Mouse (Mus musculus): Measurements from ENCODE around the gene Cerk. TPM values are rescaled to one million over a fixed set of nuclear protein-coding genes. Genes with fewer than 3 reads are reported as not detected.

Cerk gene
- polyA plus RNA-seq, 1 experiment from 2014 or later = 20.8 TPM

DNA sequence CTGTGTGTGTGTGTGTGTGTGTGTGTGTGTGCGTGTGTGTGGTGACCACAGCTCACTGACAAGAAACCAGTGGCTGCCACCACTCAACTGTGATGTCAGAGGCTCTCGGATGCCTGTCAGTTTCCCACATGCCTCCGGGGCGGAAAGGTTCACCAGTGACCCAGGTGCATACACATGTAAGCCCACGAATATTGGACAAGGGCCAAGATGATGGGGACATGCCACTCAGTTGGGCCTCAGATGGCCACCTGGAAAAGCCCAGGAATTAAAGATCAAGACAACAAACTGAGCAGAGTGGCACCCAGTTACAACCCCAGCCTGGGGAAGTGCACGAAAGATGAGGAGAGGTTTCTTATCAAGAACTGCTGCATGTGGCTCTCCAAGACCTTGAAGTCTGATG lies 13.4 kb downstream of the Cerk start:
- Histone ChIP-seq H3K36me3 (ENCODE audit: control insufficient read depth, insufficient read depth, low read length) (no peaks in the 10 kb centered on the region), H3K9me3 (replicated peaks; ENCODE audit: control insufficient read depth, low read length) (no peaks in the 10 kb centered on the region), H3K27me3 (replicated peaks; ENCODE audit: control insufficient read depth, insufficient read depth, low read length) (no peaks in the 10 kb centered on the region), H3K4me2 (ENCODE audit: low read length) (no peak overlapping the region), H3K9ac (ENCODE audit: low read length) (no peak overlapping the region), H3K27ac (ENCODE audit: low read depth, low read length) (no peak overlapping the region), H3K4me1 (ENCODE audit: control insufficient read depth, insufficient read depth, low read length) (0 out of 2 replicates have a peak, but pooled peaks cover 7% of the 10 kb centered on the region), H3K4me3 (ENCODE audit: low read depth, low read length) (no peak overlapping the region)
- DNase-seq (ENCODE audit: low spot score) = no peak
- WGBS = 84% methylated on average over 6 of the region's 6 CpGs
- ATAC-seq = no peak

DNA sequence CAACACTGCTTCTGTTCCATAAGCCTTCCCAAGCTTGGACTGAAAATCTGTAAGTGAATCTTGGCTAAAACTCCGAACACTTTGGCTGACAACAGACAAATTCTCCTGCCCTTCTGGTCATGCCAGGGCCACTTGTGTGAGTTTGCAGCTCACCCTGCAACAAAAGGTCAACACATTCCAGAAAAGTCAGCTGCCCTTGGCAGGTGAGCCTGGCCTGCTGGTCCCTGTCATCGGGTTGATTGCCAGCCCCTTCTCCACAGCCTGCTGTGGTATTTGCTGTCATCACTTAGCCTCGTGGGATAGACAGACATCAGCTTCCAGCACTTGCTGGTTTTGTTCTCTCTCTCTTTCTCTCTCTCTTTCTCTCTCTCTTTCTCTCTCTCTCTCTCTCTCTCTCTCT lies 13.8 kb downstream of the Cerk start:
- no peak overlapping the region for H3K9ac ChIP-seq (ENCODE audit: low read length)
- H3K4me2 ChIP-seq (ENCODE audit: low read length) = no peak overlapping the region
- no peaks in the 10 kb centered on the region for H3K36me3 ChIP-seq (ENCODE audit: control insufficient read depth, insufficient read depth, low read length)
- H3K4me1 ChIP-seq (ENCODE audit: control insufficient read depth, insufficient read depth, low read length) = 0 out of 2 replicates have a peak, but pooled peaks cover 7% of the 10 kb centered on the region
- ATAC-seq (no peak), DNase-seq (ENCODE audit: low spot score) (no peak)
- H3K9me3 ChIP-seq (replicated peaks; ENCODE audit: control insufficient read depth, low read length) = no peaks in the 10 kb centered on the region
- H3K27me3 ChIP-seq (replicated peaks; ENCODE audit: control insufficient read depth, insufficient read depth, low read length) = no peaks in the 10 kb centered on the region
- no peak overlapping the region for H3K4me3 ChIP-seq (ENCODE audit: low read depth, low read length)
- 70% methylated on average over 3 of the region's 3 CpGs for WGBS
- no peak overlapping the region for H3K27ac ChIP-seq (ENCODE audit: low read depth, low read length)

DNA sequence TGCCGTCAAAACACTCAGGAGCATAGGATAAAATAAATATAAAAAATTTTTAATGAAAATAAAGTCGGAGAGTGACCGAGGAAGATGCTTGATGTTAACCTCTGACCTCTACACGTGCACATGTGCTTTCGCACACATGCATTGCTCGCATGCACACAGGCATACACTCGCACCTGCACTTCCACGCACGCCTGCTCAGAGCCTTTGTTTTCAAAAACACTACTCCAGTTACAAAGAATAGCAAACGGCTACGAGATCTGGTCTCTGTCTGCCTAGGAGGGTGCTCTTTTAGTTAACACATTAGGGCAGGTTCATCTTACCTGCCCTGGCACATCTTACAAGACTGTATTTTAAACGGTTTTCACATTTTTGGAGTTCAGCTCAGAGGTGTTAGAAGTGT lies 14.6 kb downstream of the Cerk start:
- Histone ChIP-seq H3K4me1 (ENCODE audit: control insufficient read depth, insufficient read depth, low read length) (0 out of 2 replicates have a peak, but pooled peaks cover 7% of the 10 kb centered on the region), H3K27me3 (replicated peaks; ENCODE audit: control insufficient read depth, insufficient read depth, low read length) (no peaks in the 10 kb centered on the region), H3K4me2 (ENCODE audit: low read length) (no peak overlapping the region), H3K9me3 (replicated peaks; ENCODE audit: control insufficient read depth, low read length) (no peaks in the 10 kb centered on the region), H3K36me3 (ENCODE audit: control insufficient read depth, insufficient read depth, low read length) (no peaks in the 10 kb centered on the region), H3K27ac (ENCODE audit: low read depth, low read length) (no peak overlapping the region), H3K9ac (ENCODE audit: low read length) (no peak overlapping the region), H3K4me3 (ENCODE audit: low read depth, low read length) (no peak overlapping the region)
- 81% methylated on average over 12 of the region's 12 CpGs for WGBS
- no peak for DNase-seq (ENCODE audit: low spot score)
- no peak for ATAC-seq

DNA sequence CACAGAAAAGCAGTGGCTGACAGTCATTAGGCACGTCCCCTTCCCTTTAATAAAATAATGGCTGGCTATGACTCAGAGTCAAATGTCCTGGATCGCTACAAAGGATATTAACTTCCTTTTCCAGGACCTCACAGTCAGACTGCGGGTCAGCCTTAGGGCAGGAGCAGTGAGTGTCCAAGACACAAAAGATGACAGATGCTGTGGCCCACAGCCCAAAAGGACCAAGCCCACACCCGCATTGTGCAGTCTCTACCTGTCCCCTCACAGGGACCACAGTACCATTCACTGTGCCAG lies 16.2 kb downstream of the Cerk start:
- Histone ChIP-seq H3K4me2 (ENCODE audit: low read length) (no peak overlapping the region), H3K36me3 (ENCODE audit: control insufficient read depth, insufficient read depth, low read length) (peaks cover 4% of the 10 kb centered on the region; the same call in 1 of the 2 replicates), H3K4me1 (ENCODE audit: control insufficient read depth, insufficient read depth, low read length) (0 out of 2 replicates have a peak, but pooled peaks cover 7% of the 10 kb centered on the region), H3K9ac (ENCODE audit: low read length) (no peak overlapping the region), H3K27ac (ENCODE audit: low read depth, low read length) (no peak overlapping the region), H3K27me3 (replicated peaks; ENCODE audit: control insufficient read depth, insufficient read depth, low read length) (no peaks in the 10 kb centered on the region), H3K9me3 (replicated peaks; ENCODE audit: control insufficient read depth, low read length) (no peaks in the 10 kb centered on the region), H3K4me3 (ENCODE audit: low read depth, low read length) (no peak overlapping the region)
- ATAC-seq (no peak), DNase-seq (ENCODE audit: low spot score) (no peak)
- 81% methylated on average over 4 of the region's 4 CpGs for whole genome bisulfite sequencing

GRCm38 (mm10) chr15:86168941-86169816 lies 16.8 kb downstream of the Cerk start:
- Histone ChIP-seq H3K36me3 (ENCODE audit: control insufficient read depth, insufficient read depth, low read length) (peaks cover 4% of the 10 kb centered on the region; the same call in 1 of the 2 replicates), H3K27ac (ENCODE audit: low read depth, low read length) (no peak overlapping the region), H3K9me3 (replicated peaks; ENCODE audit: control insufficient read depth, low read length) (no peaks in the 10 kb centered on the region), H3K4me3 (ENCODE audit: low read depth, low read length) (no peak overlapping the region), H3K27me3 (replicated peaks; ENCODE audit: control insufficient read depth, insufficient read depth, low read length) (no peaks in the 10 kb centered on the region), H3K9ac (ENCODE audit: low read length) (no peak overlapping the region), H3K4me2 (ENCODE audit: low read length) (no peak overlapping the region), H3K4me1 (ENCODE audit: control insufficient read depth, insufficient read depth, low read length) (0 out of 2 replicates have a peak, but pooled peaks cover 7% of the 10 kb centered on the region)
- DNase-seq (ENCODE audit: low spot score) (no peak), ATAC-seq (no peak)
- 81% methylated on average over 12 of the region's 12 CpGs for WGBS

DNA sequence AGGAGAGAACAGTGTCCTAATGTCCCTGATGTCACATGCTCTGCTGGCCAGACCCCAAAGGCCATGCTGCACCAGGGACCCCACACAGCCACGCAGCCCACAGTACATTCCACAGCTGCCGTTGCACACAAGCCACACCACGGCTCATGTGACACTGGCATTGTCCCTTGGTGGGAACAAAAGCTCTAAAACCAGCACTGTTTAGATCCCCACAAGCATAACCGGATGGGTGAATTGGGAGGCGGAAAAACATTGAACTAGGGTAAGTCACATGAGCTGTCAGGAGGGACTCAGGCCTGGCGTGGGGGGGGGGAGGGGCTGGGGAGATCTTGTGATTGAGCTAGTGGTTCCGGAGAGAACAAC lies 17.5 kb downstream of the Cerk start:
- no peak overlapping the region for H3K27ac ChIP-seq (ENCODE audit: low read depth, low read length)
- no peak overlapping the region for H3K4me2 ChIP-seq (ENCODE audit: low read length)
- H3K4me3 ChIP-seq (ENCODE audit: low read depth, low read length) = no peak overlapping the region
- H3K9me3 ChIP-seq (replicated peaks; ENCODE audit: control insufficient read depth, low read length) = no peaks in the 10 kb centered on the region
- 0 out of 2 replicates have a peak, but pooled peaks cover 5% of the 10 kb centered on the region for H3K4me1 ChIP-seq (ENCODE audit: control insufficient read depth, insufficient read depth, low read length)
- 30% methylated on average over 7 of the region's 7 CpGs for WGBS
- H3K27me3 ChIP-seq (replicated peaks; ENCODE audit: control insufficient read depth, insufficient read depth, low read length) = no peaks in the 10 kb centered on the region
- peaks cover 7% of the 10 kb centered on the region; the same call in 1 of the 2 replicates for H3K36me3 ChIP-seq (ENCODE audit: control insufficient read depth, insufficient read depth, low read length)
- ATAC-seq = no peak
- no peak for DNase-seq (ENCODE audit: low spot score)
- no peak overlapping the region for H3K9ac ChIP-seq (ENCODE audit: low read length)

DNA sequence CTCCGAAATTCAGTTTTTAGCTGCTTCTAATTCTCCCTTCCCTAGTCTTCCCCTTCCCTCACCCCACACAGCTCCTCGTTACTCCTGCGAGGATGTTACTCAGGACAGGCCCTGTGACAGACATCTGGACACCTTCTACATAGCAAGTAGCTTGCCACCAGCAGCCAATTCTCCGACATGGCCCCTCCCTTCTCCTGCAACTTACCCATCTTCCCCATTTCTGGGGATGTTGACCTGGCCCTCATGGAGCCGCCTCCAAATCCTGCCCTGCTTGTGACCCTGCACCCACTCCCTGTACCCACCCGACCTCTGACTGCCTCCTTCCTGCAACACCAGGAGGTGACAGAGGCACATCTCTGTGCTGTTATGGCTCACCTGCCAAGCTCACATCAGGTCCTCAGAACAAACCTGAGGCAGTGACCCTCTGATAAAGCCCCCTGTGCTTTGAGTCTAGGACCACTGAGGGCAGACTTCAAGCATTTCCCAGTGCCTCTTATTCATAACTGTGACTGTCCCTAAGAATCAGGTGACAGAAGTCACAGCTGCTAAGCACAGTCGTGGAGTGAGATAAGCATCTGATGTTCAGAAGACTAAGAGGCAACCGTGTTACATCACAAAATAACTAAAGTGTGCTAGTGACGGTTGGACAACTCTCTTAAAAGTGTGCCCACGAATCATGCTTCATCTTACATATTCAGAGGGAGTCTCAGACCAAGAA lies 18.0 kb downstream of the Cerk start:
- H3K27ac ChIP-seq (ENCODE audit: low read depth, low read length) = no peak overlapping the region
- no peak overlapping the region for H3K9ac ChIP-seq (ENCODE audit: low read length)
- WGBS = 84% methylated on average over 10 of the region's 10 CpGs
- 0 out of 2 replicates have a peak, but pooled peaks cover 5% of the 10 kb centered on the region for H3K4me1 ChIP-seq (ENCODE audit: control insufficient read depth, insufficient read depth, low read length)
- H3K27me3 ChIP-seq (replicated peaks; ENCODE audit: control insufficient read depth, insufficient read depth, low read length) = no peaks in the 10 kb centered on the region
- DNase-seq (ENCODE audit: low spot score) (no peak), ATAC-seq (no peak)
- peaks cover 9% of the 10 kb centered on the region; the same call in 1 of the 2 replicates for H3K36me3 ChIP-seq (ENCODE audit: control insufficient read depth, insufficient read depth, low read length)
- no peak overlapping the region for H3K4me3 ChIP-seq (ENCODE audit: low read depth, low read length)
- H3K4me2 ChIP-seq (ENCODE audit: low read length) = no peak overlapping the region
- H3K9me3 ChIP-seq (replicated peaks; ENCODE audit: control insufficient read depth, low read length) = no peaks in the 10 kb centered on the region

GRCm38 (mm10) chr15:86167032-86167655 lies 18.8 kb downstream of the Cerk start:
- 92% methylated on average over 7 of the region's 7 CpGs for WGBS
- Histone ChIP-seq H3K9ac (ENCODE audit: low read length) (no peak overlapping the region), H3K4me3 (ENCODE audit: low read depth, low read length) (no peak overlapping the region), H3K9me3 (replicated peaks; ENCODE audit: control insufficient read depth, low read length) (no peaks in the 10 kb centered on the region), H3K27ac (ENCODE audit: low read depth, low read length) (no peak overlapping the region), H3K36me3 (ENCODE audit: control insufficient read depth, insufficient read depth, low read length) (peaks cover 9% of the 10 kb centered on the region; the same call in 1 of the 2 replicates), H3K4me1 (ENCODE audit: control insufficient read depth, insufficient read depth, low read length) (0 out of 2 replicates have a peak, but pooled peaks cover 5% of the 10 kb centered on the region), H3K4me2 (ENCODE audit: low read length) (no peak overlapping the region), H3K27me3 (replicated peaks; ENCODE audit: control insufficient read depth, insufficient read depth, low read length) (no peaks in the 10 kb centered on the region)
- ATAC-seq (no peak), DNase-seq (ENCODE audit: low spot score) (no peak)

Data from forebrain, embryonic 14.5 days (tissue).